Mouse (Mus musculus) brain, embryonic 14.5 days (tissue): ENCODE data around the gene Fndc9.

Source experiments
- CTCF ChIP-seq: fragments of 200-500 bp; IDR thresholded peaks from 2 replicates; pipeline ENCODE4 v1.5.1; 2012; ENCODE audit warnings: inconsistent platforms, mild to moderate bottlenecking, moderate library complexity, borderline replicate concordance; ENCODE audit not compliant: insufficient read depth, insufficient read length; ENCODE audit errors: extremely low read depth
- POLR2A ChIP-seq: fragments of 200-500 bp; IDR thresholded peaks from 2 replicates; pipeline ENCODE4 v1.6.1; 2012; ENCODE audit warnings: mild to moderate bottlenecking, inconsistent platforms, borderline replicate concordance; ENCODE audit not compliant: poor library complexity, insufficient read depth, insufficient read length, severe bottlenecking; ENCODE audit errors: extremely low read depth

GRCm38 (mm10) chr11:46273969-46274368, 38.6 kb downstream of the Fndc9 start:
- TF ChIP-seq POLR2A (no peak), CTCF (peak; percentile 19; the same call in 1 of the 2 replicates)
